Mouse (Mus musculus) liver, embryonic 14.5 days (tissue): ENCODE results near the gene Bola3.

Source experiments
- CTCF ChIP-seq: IDR thresholded peaks from 2 replicates; pipeline ENCODE4 v1.5.1; 2016; ENCODE audit warnings: antibody characterized with exemption, low read depth, control low read depth
- EP300 ChIP-seq: IDR thresholded peaks from 2 replicates; pipeline ENCODE4 v1.6.1; 2016; ENCODE audit warnings: antibody characterized with exemption, low read depth

GRCm38 (mm10) chr6:83408510-83408909 lies 59.6 kb downstream of the Bola3 start:
- TF ChIP-seq CTCF = no peak
- TF ChIP-seq EP300 = no peak
